Mouse (Mus musculus) left cerebral cortex, adult 9 months (tissue): ENCODE measurements around the gene Mapk1ip1.

Experiments
- DNase-seq, 2 experiments: peaks; one replicate each; pipeline ENCODE4 v3.0.0; 2022; ENCODE audit warnings: low spot score in 2 of 2

The Mapk1ip1 gene

GRCm38 (mm10) chr7:138840594-138841021 lies 5.5 kb downstream of the Mapk1ip1 start:
- DNase-seq = peak in 1 of 2 experiments; percentile 87

- DNase-seq = no peak
Observed at GRCm38 (mm10) chr7:138835028-138835427, 11.0 kb downstream of the Mapk1ip1 start.

- DNase-seq = peak in 1 of 2 experiments; percentile 44
Observed at GRCm38 (mm10) chr7:138827812-138828211, 18.3 kb downstream of the Mapk1ip1 start.

GRCm38 (mm10) chr7:138824995-138825756 lies 20.9 kb downstream of the Mapk1ip1 start:
- DNase-seq = no peak

GRCm38 (mm10) chr7:138824423-138824822 lies 21.6 kb downstream of the Mapk1ip1 start:
- no peak for DNase-seq

GRCm38 (mm10) chr7:138818314-138818713 lies 27.8 kb downstream of the Mapk1ip1 start:
- no peak for DNase-seq

- DNase-seq = no peak
Observed at GRCm38 (mm10) chr7:138813213-138813875, 32.7 kb downstream of the Mapk1ip1 start.

- no peak for DNase-seq
Observed at GRCm38 (mm10) chr7:138807146-138807545, 38.9 kb downstream of the Mapk1ip1 start.

- no peak for DNase-seq
Observed at GRCm38 (mm10) chr7:138803386-138803785, 42.7 kb downstream of the Mapk1ip1 start.

GRCm38 (mm10) chr7:138788109-138788508 lies 58.0 kb downstream of the Mapk1ip1 start:
- peak; percentile 14 to 60 for DNase-seq
